Mouse (Mus musculus) hindbrain, postnatal 0 days (tissue): ENCODE results near the gene Hs3st4. TPM values are rescaled to one million over a fixed set of nuclear protein-coding genes. Genes with fewer than 3 reads are reported as not detected.

Experiments
- ATAC-seq: fragments of 200-750 bp; cut with Nextera tagmentation; 2 replicates; pipeline ENCODE4 v1.8.0; 2017; ENCODE audit warnings: mild to moderate bottlenecking, moderate TSS enrichment, moderate library complexity
- DNase-seq: peaks from one replicate; pipeline ENCODE4 v3.0.0-alpha.2; 2015; ENCODE audit warnings: low spot score
- H3K27ac ChIP-seq: fragments of 300-500 bp; sonication (generic); 2 replicates; pipeline ENCODE4 v1.5.1; 2014; ENCODE audit warnings: mild to moderate bottlenecking
- H3K27me3 ChIP-seq: fragments of 300-500 bp; sonication (generic); 2 replicates; pipeline ENCODE4 v1.6.1; 2014; ENCODE audit warnings: low read length, mixed read lengths; ENCODE audit not compliant: insufficient read depth
- H3K36me3 ChIP-seq: fragments of 300-500 bp; sonication (generic); 2 replicates; pipeline ENCODE4 v1.6.1; 2014; ENCODE audit warnings: low read length, mixed read lengths; ENCODE audit not compliant: insufficient read depth
- H3K4me1 ChIP-seq: fragments of 300-500 bp; sonication (generic); 2 replicates; pipeline ENCODE4 v1.6.1; 2014; ENCODE audit warnings: antibody characterized with exemption, low read length, mixed read lengths; ENCODE audit not compliant: insufficient read depth
- H3K4me2 ChIP-seq: fragments of 300-500 bp; sonication (generic); 2 replicates; pipeline ENCODE4 v1.6.1; 2014; ENCODE audit warnings: low read depth, mild to moderate bottlenecking, low read length, moderate library complexity, mixed read lengths
- H3K4me3 ChIP-seq: fragments of 300-500 bp; sonication (generic); 2 replicates; pipeline ENCODE4 v1.5.1; 2014; ENCODE audit warnings: low read length
- H3K9ac ChIP-seq: fragments of 300-500 bp; sonication (generic); replicated peaks from 2 replicates; pipeline ENCODE4 v1.6.1; 2014; ENCODE audit warnings: mild to moderate bottlenecking, low read length, moderate library complexity, mixed read lengths
- H3K9me3 ChIP-seq: fragments of 300-500 bp; sonication (generic); 2 replicates; pipeline ENCODE4 v1.6.1; 2016; ENCODE audit warnings: low read length, mixed read lengths
- CTCF ChIP-seq: IDR thresholded peaks from 2 replicates; pipeline ENCODE4 v1.5.1; 2016; ENCODE audit warnings: antibody characterized with exemption, control low read depth, low read depth
- WGBS: fragments of 180-500 bp; shearing (Covaris S2); extraction: QIAGEN DNeasy Blood & Tissue Kit; methylation state at CpG from one replicate; pipeline ENCODE4 v1.1.7; 2014; 5-methylcytosine and 5-hydroxymethylcytosine counted together
- polyA plus RNA-seq: library from polyadenylated mRNA; unstranded; fragments of >200 nt; fragmentation: Nextera tagmentation; extraction: Ambion mirVana; gene quantifications from 2 replicates; pipeline ENCODE4 v1.2.1, GENCODE M21; 2015
- total RNA-seq: library from RNA; depleted of rRNA; stranded (reverse); fragments of >200 nt; gene quantifications from 2 replicates; pipeline ENCODE4 v1.2.3, GENCODE M21; 2014

Hs3st4 gene
- total and polyA plus RNA-seq, 2 experiments from 2014 or later, result 16.0 to 20.7 TPM

DNA sequence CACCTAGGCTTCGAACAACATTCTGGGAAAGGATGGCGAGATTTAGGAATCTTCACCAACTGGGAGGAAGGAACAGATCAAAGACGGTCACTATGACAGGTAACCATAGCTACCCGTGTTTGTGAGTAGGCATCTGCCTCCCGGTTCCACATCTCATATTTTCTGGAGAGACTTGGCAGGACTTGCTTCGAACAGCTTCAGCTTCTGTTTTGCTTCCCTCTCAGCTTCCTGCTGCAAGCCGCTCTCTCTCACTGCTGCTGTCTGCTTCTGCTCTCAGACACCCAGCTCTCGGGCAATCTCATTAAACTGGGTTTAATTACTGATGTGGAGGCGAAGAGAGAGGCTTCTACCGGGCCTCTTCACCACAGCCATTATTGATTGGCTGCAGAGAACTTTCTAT is 237.9 kb downstream of the Hs3st4 start:
- DNase-seq (peak; percentile 33), ATAC-seq (no peak)
- Histone ChIP-seq H3K4me1 (no peaks in the 10 kb centered on the region), H3K27me3 (no peaks in the 10 kb centered on the region), H3K36me3 (no peaks in the 10 kb centered on the region), H3K27ac (no peak overlapping the region), H3K4me3 (no peak overlapping the region), H3K9ac (no peak overlapping the region), H3K4me2 (no peak overlapping the region), H3K9me3 (no peaks in the 10 kb centered on the region)
- 35% methylated on average over 10 of the region's 10 CpGs for WGBS
- TF ChIP-seq CTCF, result no peak

DNA sequence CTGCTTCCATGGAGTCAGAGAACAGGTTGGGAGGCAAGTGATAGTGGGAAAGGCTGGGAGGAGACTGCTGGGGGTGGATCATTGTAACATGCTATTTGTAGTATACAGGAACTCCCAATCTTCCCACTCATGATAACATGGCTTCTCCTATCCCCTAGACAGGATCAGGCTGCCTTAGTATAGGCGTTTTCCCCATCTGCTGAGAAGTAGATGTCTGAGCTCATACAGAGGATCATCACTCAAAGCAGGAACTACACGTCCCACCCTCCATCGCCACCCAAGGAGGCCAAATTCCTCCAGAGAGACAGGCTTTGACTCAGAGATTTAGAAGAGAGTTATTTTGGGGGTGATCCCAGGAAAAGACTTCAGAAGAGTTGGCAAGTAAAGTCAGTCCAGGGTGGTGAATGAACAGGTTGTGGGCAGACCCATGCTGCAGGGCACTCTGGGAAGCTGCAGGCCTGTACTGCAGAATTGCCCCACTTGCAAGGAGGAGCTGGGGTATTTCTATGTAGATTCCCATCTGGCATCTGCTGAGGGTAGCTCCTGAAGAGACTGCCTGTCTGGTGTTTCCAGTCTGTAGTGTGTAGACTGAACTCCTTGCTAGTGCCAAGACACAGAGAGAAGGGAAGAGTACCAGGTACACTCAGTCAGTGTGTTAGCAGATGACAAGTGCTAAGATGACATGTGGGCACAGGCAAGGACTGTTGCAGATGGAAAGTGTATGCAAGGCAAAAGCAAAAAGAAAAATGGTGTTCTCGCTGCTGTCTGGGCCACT is 255.4 kb downstream of the Hs3st4 start:
- Histone ChIP-seq H3K27me3 (no peaks in the 10 kb centered on the region), H3K36me3 (no peaks in the 10 kb centered on the region), H3K4me2 (no peak overlapping the region), H3K9ac (no peak overlapping the region), H3K27ac (no peak overlapping the region), H3K4me1 (no peaks in the 10 kb centered on the region; the same call in 1 of the 2 replicates), H3K4me3 (no peak overlapping the region), H3K9me3 (no peaks in the 10 kb centered on the region)
- no peak for ATAC-seq
- no peak for DNase-seq
- TF ChIP-seq CTCF, result no peak
- WGBS, result 91% methylated on average over 4 of the region's 4 CpGs

DNA sequence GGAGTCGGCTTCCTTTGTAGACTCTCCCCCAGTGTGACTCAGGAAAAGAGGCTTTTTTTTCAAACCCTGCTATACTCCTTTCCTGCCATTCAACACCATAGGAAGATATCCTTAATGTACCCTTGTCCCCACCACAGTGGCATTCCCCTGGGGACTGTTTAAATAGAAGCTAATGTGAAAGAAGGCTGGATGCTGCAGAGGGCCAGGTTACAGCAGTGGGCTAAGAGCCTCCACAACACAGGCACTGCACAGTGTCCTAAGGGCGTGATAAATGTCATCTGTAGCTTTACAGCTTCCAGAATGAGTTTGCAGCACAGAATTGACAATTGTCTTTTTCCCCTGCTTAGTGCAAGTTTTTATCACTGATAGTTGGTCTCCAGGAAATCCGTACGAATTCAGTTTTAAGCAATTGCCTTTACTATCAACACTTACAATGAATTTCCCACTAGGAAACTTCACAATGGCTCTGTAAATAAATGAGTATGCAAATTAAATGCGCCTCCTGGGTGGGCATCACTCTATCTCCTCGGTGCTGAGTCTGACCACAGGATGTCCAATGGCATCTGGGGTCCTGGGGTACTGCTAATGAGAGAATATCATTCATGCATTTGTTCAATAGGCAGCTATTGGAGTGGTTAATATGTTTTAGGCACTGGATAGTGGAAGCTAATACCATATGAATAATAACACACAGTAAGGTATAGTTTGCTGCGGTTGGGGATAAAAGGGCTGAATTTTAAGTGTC is 257.4 kb downstream of the Hs3st4 start:
- peak; percentile 10 for DNase-seq
- no peak for TF ChIP-seq CTCF
- ATAC-seq, result no peak

DNA sequence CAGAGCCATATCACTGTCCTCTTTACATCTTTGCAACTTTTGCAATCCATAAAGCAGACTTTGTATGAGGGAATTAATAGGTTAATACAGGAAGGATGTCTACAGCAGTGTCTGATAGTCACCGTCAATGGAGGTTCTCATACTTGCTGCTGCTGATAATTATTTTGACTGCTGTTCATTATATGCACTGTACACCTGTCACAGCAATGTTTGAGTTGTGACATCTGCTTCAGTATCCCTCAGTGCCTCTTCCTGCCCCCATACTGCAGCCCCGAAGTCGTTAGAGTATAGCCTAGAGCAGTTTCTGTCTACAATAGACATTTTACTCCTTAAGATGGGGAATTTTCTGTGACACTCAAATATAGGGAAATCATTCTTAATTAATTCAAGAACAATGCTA is 267.2 kb downstream of the Hs3st4 start:
- Histone ChIP-seq H3K27ac (no peak overlapping the region), H3K27me3 (no peaks in the 10 kb centered on the region), H3K36me3 (no peaks in the 10 kb centered on the region), H3K4me2 (no peak overlapping the region), H3K9me3 (no peaks in the 10 kb centered on the region), H3K4me1 (no peaks in the 10 kb centered on the region), H3K9ac (no peak overlapping the region), H3K4me3 (no peak overlapping the region)
- ATAC-seq (no peak), DNase-seq (no peak)
- WGBS, result 58% methylated on average over 3 of the region's 3 CpGs
- TF ChIP-seq CTCF, result no peak

More for the DNA sequence above, 257.4 kb downstream of the Hs3st4 start:
- H3K4me1 ChIP-seq, result no peaks in the 10 kb centered on the region; the same call in 1 of the 2 replicates
- H3K9ac ChIP-seq, result no peak overlapping the region
- 17% methylated on average over 7 of the region's 7 CpGs for WGBS
- H3K9me3 ChIP-seq, result no peaks in the 10 kb centered on the region
- no peak overlapping the region for H3K4me3 ChIP-seq
- no peak overlapping the region for H3K4me2 ChIP-seq
- no peaks in the 10 kb centered on the region for H3K36me3 ChIP-seq
- H3K27ac ChIP-seq, result no peak overlapping the region
- no peaks in the 10 kb centered on the region for H3K27me3 ChIP-seq

DNA sequence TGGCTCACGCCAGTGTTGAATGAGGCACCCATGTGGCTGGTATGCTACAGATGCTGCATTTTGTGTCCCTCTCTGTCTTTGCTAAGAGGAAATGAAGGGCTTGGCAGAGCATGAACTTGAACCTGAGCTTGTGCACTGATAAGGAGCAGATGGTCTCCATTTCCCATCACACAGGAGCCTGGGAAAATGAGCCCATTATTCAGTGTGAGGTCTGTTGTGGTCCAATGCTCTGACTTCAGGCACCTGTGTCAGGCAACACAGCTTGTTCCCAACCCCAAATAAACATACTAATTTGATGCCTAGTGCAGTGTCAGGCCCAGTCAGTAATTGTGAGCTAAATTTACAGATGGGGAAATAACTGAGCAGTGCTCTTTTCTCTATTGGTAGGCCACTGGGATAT is 267.9 kb downstream of the Hs3st4 start:
- H3K27ac ChIP-seq, result no peak overlapping the region
- no peak for TF ChIP-seq CTCF
- ATAC-seq, result no peak
- WGBS, result 63% methylated on average over 1 of the region's 1 CpGs
- no peaks in the 10 kb centered on the region for H3K27me3 ChIP-seq
- no peak for DNase-seq
- H3K4me2 ChIP-seq, result no peak overlapping the region
- no peak overlapping the region for H3K4me3 ChIP-seq
- no peaks in the 10 kb centered on the region for H3K36me3 ChIP-seq
- H3K9ac ChIP-seq, result no peak overlapping the region
- no peaks in the 10 kb centered on the region for H3K4me1 ChIP-seq
- no peaks in the 10 kb centered on the region for H3K9me3 ChIP-seq

DNA sequence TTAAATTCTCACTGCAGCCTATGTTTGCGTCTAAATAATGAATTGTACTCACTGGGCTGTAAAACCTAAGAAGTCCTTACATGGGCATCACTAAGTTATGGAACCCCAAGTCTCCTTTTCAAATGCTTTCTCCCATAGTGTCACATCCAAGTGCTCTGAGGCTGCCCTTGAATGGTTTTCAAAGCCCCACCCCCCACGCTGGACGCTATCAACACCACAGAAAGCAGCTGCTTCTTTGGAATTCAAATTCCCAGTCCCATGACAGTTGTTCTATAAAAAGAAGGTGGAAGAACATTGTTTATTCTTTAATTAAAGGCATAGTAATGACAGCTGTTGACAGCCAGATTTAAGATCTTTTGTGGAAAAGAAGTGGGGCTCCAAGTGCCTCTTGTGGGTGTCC is 275.8 kb downstream of the Hs3st4 start:
- DNase-seq, result no peak
- no peak for ATAC-seq
- 49% methylated on average over 3 of the region's 3 CpGs for WGBS
- no peak for TF ChIP-seq CTCF
- H3K9me3 ChIP-seq, result no peaks in the 10 kb centered on the region
- no peak overlapping the region for H3K4me2 ChIP-seq
- H3K4me1 ChIP-seq, result no peaks in the 10 kb centered on the region
- H3K4me3 ChIP-seq, result no peak overlapping the region
- no peaks in the 10 kb centered on the region for H3K27me3 ChIP-seq
- no peak overlapping the region for H3K27ac ChIP-seq
- no peak overlapping the region for H3K9ac ChIP-seq
- no peaks in the 10 kb centered on the region for H3K36me3 ChIP-seq

DNA sequence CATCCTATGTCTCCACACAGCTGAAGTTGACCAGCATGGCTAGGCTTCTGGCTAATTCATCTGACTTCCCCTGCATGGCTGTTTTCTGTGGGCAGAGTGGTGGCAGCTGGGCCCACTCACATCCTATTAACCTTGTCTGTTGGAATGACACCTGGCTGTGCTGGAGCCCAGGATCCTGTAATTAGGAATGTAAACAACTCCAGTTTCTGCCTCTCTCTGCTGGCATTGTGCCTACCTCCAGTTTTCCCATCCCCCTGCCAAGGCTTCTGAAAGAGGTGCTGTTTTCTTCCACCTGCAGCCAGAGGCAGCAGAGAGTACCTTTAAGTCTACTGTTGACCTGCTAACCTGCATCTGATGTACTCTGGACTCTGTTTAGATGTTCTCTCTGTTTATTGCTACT is 288.1 kb downstream of the Hs3st4 start:
- Histone ChIP-seq H3K27me3 (no peaks in the 10 kb centered on the region), H3K27ac (no peak overlapping the region), H3K4me2 (no peak overlapping the region), H3K36me3 (no peaks in the 10 kb centered on the region), H3K9me3 (no peaks in the 10 kb centered on the region), H3K4me3 (no peak overlapping the region), H3K9ac (no peak overlapping the region), H3K4me1 (no peaks in the 10 kb centered on the region)
- peak; percentile 74 for DNase-seq
- peak; percentile 62 for TF ChIP-seq CTCF
- no peak for ATAC-seq
